Mouse (Mus musculus) hindbrain, embryonic 15.5 days (tissue): ENCODE data around the gene Map3k5. TPM values are rescaled to one million over a fixed set of nuclear protein-coding genes. Genes with fewer than 3 reads are reported as not detected.

ENCODE experiments used
- ATAC-seq: fragments of 200-750 bp; cut with Nextera tagmentation; 2 replicates; pipeline ENCODE4 v1.8.0; 2017; ENCODE audit warnings: low read depth, moderate number of reproducible peaks, moderate TSS enrichment; ENCODE audit not compliant: low FRiP score
- H3K27ac ChIP-seq: fragments of 300-500 bp; sonication (generic); replicated peaks from 2 replicates; pipeline ENCODE4 v1.5.1; 2015; ENCODE audit warnings: mild to moderate bottlenecking, inconsistent platforms
- H3K27me3 ChIP-seq: fragments of 300-500 bp; sonication (generic); 2 replicates; pipeline ENCODE4 v1.6.1; 2015; ENCODE audit warnings: control low read depth, inconsistent platforms
- H3K36me3 ChIP-seq: fragments of 300-500 bp; sonication (generic); 2 replicates; pipeline ENCODE4 v1.6.1; 2015; ENCODE audit warnings: control low read depth, inconsistent platforms
- H3K4me1 ChIP-seq: fragments of 300-500 bp; sonication (generic); replicated peaks from 2 replicates; pipeline ENCODE4 v1.6.1; 2015; ENCODE audit warnings: control low read depth, inconsistent platforms
- H3K4me2 ChIP-seq: fragments of 300-500 bp; sonication (generic); 2 replicates; pipeline ENCODE4 v1.6.1; 2015; ENCODE audit warnings: moderate library complexity, mild to moderate bottlenecking, inconsistent platforms
- H3K4me3 ChIP-seq: fragments of 300-500 bp; sonication (generic); 2 replicates; pipeline ENCODE4 v1.5.1; 2015; ENCODE audit warnings: mild to moderate bottlenecking, inconsistent platforms
- H3K9ac ChIP-seq: fragments of 300-500 bp; sonication (generic); 2 replicates; pipeline ENCODE4 v1.6.1; 2015; ENCODE audit warnings: inconsistent platforms
- H3K9me3 ChIP-seq: fragments of 300-500 bp; sonication (generic); 2 replicates; pipeline ENCODE4 v1.6.1; 2016; ENCODE audit warnings: control low read depth, inconsistent platforms
- WGBS: fragments of 180-500 bp; shearing (Covaris S2); methylation state at CpG from one replicate; pipeline ENCODE4 v1.1.7; 2015; 5-methylcytosine and 5-hydroxymethylcytosine counted together
- polyA plus RNA-seq: library from polyadenylated mRNA; unstranded; fragments of >200 nt; fragmentation: Nextera tagmentation; extraction: Ambion mirVana; gene quantifications from 2 replicates; pipeline ENCODE4 v1.2.1, GENCODE M21; 2015

Gene Map3k5
- polyA plus RNA-seq, 1 experiment from 2014 or later: 1.2 TPM

DNA sequence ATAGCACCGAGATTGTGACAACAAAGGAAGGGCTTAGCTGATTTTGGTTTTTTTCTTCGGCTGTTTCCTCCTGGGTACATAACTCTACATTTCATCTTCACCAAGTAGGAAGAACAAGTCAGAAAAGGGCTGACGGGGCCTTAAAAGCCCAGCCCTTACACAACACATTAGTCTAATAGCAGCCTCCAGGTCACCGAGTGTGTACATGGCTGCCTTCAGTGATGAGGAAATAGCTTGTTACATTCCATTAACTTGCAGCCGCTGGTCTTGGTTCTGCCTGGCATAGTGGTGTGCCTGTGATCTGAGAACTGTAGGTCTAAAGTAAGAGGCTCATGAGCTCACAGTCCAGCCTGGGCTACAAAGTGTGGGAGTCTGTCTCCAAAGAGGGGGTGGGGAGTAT is 230.5 kb downstream of the Map3k5 start:
- no peaks in the 10 kb centered on the region for H3K9me3 ChIP-seq
- H3K27ac ChIP-seq: no peak overlapping the region
- no peaks in the 10 kb centered on the region for H3K4me1 ChIP-seq
- H3K4me3 ChIP-seq: no peak overlapping the region
- ATAC-seq: no peak
- WGBS: 96% methylated on average over 5 of the region's 5 CpGs
- no peaks in the 10 kb centered on the region for H3K36me3 ChIP-seq
- H3K9ac ChIP-seq: no peak overlapping the region
- no peaks in the 10 kb centered on the region for H3K27me3 ChIP-seq
- H3K4me2 ChIP-seq: no peak overlapping the region

DNA sequence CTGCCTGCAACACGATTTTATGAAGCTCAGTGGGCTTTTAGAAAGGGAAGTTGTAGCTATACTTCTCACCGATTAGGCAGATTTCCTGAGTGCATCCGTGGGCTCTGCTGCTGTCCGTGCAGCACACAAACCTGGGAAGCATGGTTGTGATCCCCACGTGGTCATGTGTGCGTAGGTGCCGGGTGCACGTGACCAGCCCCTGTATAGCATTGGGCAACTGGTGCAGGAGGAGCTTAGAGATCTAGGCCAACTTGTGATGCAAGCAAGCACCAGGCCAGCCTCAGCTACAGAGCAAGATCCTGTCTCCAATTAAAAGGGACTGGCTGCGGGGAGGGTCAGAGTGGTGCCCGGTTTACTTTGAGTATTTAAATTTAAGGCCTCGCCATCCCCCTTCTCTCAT is 232.5 kb downstream of the Map3k5 start:
- Histone ChIP-seq H3K4me1 (peaks cover 20% of the 10 kb centered on the region), H3K4me3 (no peak overlapping the region), H3K27ac (no peak overlapping the region), H3K4me2 (no peak overlapping the region), H3K9ac (no peak overlapping the region), H3K9me3 (no peaks in the 10 kb centered on the region), H3K27me3 (no peaks in the 10 kb centered on the region), H3K36me3 (no peaks in the 10 kb centered on the region)
- 81% methylated on average over 11 of the region's 11 CpGs for WGBS
- ATAC-seq: no peak

- WGBS: 96% methylated on average over 4 of the region's 4 CpGs
- no peaks in the 10 kb centered on the region for H3K36me3 ChIP-seq
- H3K4me2 ChIP-seq: no peak overlapping the region
- H3K9me3 ChIP-seq: no peaks in the 10 kb centered on the region
- H3K4me3 ChIP-seq: no peak overlapping the region
- no peak overlapping the region for H3K27ac ChIP-seq
- ATAC-seq: no peak
- no peak overlapping the region for H3K9ac ChIP-seq
- H3K4me1 ChIP-seq: peaks cover 21% of the 10 kb centered on the region
- H3K27me3 ChIP-seq: no peaks in the 10 kb centered on the region
These were observed 233.2 kb downstream of the Map3k5 start for GRCm38 (mm10) chr10:20167467-20167866.

GRCm38 (mm10) chr10:20169182-20169674 is 235.0 kb downstream of the Map3k5 start:
- no peaks in the 10 kb centered on the region for H3K27me3 ChIP-seq
- WGBS: 89% methylated on average over 3 of the region's 3 CpGs
- H3K4me2 ChIP-seq: no peak overlapping the region

DNA sequence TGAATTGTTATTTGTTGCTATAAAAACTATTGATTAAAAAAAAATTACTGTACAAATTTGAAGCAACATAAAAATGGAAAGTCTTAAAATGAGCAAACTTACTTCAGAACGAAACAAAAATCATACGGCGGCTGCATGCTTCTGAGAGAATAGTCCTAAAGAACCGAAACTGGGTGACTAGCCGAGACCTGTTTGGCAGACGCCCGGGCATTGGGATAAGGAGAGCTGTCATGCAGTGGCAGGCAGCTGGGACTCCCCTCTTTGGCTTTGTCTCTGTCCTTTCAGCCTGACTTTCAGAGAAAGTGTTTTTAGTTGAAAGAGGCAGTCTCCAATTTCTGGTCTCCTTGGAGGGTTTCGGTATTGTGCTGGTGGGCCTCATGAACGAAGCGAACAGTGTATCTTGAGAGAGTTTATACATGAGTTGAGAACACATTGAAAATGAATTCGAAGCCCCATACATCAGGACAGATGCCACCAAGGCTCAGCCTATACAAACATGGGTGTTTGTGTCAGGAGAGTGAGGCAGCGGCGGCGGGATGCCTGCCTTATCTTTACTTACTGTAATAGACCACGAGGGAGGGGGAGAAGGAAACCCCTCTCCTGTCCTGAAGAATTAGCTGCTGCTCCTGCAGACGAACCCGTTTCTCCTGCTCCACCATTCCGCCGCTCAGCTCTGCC is 235.8 kb downstream of the Map3k5 start:
- peak overlapping the region; percentile 74 for H3K4me2 ChIP-seq
- peak overlapping the region; percentile 38 for H3K4me3 ChIP-seq
- peak overlapping the region; percentile 36 for H3K9ac ChIP-seq
- H3K27ac ChIP-seq: peak overlapping the region; percentile 58
- H3K36me3 ChIP-seq: no peaks in the 10 kb centered on the region
- H3K9me3 ChIP-seq: no peaks in the 10 kb centered on the region
- H3K4me1 ChIP-seq: peaks cover 21% of the 10 kb centered on the region
- peak; percentile 49 for ATAC-seq
- no peaks in the 10 kb centered on the region for H3K27me3 ChIP-seq
- 18% methylated on average over 19 of the region's 19 CpGs for WGBS

More at GRCm38 (mm10) chr10:20169182-20169674, 235.0 kb downstream of the Map3k5 start:
- Histone ChIP-seq H3K9ac (no peak overlapping the region), H3K4me1 (peaks cover 21% of the 10 kb centered on the region), H3K27ac (no peak overlapping the region), H3K4me3 (no peak overlapping the region), H3K36me3 (no peaks in the 10 kb centered on the region), H3K9me3 (no peaks in the 10 kb centered on the region)
- ATAC-seq: no peak

- H3K4me2 ChIP-seq: peak overlapping the region; percentile 74
- peak overlapping the region; percentile 58 for H3K27ac ChIP-seq
- 6% methylated on average over 11 of the region's 11 CpGs for WGBS
- peak overlapping the region; percentile 38 for H3K4me3 ChIP-seq
- no peaks in the 10 kb centered on the region for H3K27me3 ChIP-seq
- peaks cover 21% of the 10 kb centered on the region for H3K4me1 ChIP-seq
- ATAC-seq: peak; percentile 95
- H3K36me3 ChIP-seq: no peaks in the 10 kb centered on the region
- H3K9me3 ChIP-seq: no peaks in the 10 kb centered on the region
- peak overlapping the region; percentile 36 for H3K9ac ChIP-seq
These were observed 236.4 kb downstream of the Map3k5 start for GRCm38 (mm10) chr10:20170605-20171088.

DNA sequence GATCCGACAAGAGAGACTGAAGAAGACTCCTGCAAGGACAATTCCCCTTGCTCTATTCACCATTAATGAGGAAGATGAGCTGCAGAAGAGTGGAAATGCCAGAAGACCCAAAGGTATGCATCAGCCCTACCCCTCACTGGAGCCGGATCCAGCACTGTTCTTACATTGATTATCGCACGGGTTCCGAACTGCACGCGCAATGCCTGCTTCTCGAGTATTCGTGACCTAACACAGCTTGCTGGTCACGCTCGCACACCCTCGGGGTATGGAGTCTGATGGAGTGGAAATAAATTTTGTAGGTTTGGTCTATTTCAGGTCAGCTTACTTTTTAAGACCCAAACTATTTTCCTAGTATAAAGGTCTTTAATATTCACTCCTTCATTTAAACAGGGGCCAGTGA is 236.9 kb downstream of the Map3k5 start:
- Histone ChIP-seq H3K9me3 (no peaks in the 10 kb centered on the region), H3K27ac (peak overlapping the region; percentile 58; the same call in 1 of the 2 replicates), H3K36me3 (no peaks in the 10 kb centered on the region), H3K9ac (peak overlapping the region; percentile 36), H3K27me3 (no peaks in the 10 kb centered on the region), H3K4me3 (peak overlapping the region; percentile 38), H3K4me1 (peaks cover 21% of the 10 kb centered on the region), H3K4me2 (peak overlapping the region; percentile 74)
- 36% methylated on average over 12 of the region's 12 CpGs for WGBS
- peak; percentile 31; the same call in 1 of the 2 replicates for ATAC-seq

DNA sequence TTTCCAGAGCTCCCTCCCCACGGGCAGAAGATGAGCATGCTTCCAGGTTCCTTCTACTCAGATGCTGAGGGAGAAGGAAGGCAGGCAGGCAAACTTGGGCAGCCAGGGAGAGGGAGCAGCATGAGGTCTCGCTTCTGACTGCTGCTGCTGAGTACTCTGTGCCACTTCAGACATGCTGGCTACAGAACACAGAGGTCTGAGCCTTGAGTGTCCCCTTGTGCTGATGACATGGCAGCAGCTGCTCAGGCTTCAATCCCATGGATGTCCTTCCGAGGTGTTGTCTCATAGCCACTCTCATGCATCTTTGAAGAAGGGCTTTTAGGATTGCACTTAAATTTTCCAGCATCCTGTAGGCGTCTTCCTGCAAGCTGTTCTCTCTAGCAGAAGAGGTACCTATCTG is 237.5 kb downstream of the Map3k5 start:
- Histone ChIP-seq H3K4me1 (peaks cover 21% of the 10 kb centered on the region), H3K9ac (no peak overlapping the region), H3K27me3 (no peaks in the 10 kb centered on the region), H3K27ac (no peak overlapping the region), H3K36me3 (no peaks in the 10 kb centered on the region), H3K9me3 (no peaks in the 10 kb centered on the region), H3K4me2 (peak overlapping the region; percentile 74), H3K4me3 (no peak overlapping the region)
- WGBS: 51% methylated on average over 4 of the region's 4 CpGs
- no peak for ATAC-seq

DNA sequence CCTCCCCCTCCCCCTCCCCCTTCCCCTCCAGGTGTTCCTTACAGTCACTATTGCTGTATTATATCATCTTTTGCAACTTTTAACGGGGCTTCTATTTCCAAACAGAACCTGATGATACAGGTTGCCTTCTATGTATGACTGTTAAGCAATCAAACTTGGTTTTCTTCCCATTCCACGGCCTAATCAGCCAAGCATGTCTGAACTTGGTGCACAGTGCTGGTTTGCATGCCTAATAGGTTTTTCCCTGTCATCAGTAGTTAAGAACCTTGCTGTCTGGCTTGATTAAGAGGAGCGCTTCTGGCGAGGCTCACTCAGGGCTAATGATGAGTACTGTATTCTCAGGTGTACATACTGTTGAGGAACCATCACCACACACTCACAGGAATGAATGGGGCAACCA is 239.5 kb downstream of the Map3k5 start:
- no peaks in the 10 kb centered on the region for H3K9me3 ChIP-seq
- no peaks in the 10 kb centered on the region for H3K36me3 ChIP-seq
- no peaks in the 10 kb centered on the region for H3K27me3 ChIP-seq
- 81% methylated on average over 4 of the region's 4 CpGs for WGBS
- H3K4me3 ChIP-seq: no peak overlapping the region
- no peak overlapping the region for H3K9ac ChIP-seq
- peaks cover 21% of the 10 kb centered on the region for H3K4me1 ChIP-seq
- H3K27ac ChIP-seq: no peak overlapping the region
- no peak for ATAC-seq
- no peak overlapping the region for H3K4me2 ChIP-seq

- no peak overlapping the region for H3K4me2 ChIP-seq
- H3K4me1 ChIP-seq: peaks cover 9% of the 10 kb centered on the region; the same call in 1 of the 2 replicates
- no peaks in the 10 kb centered on the region for H3K9me3 ChIP-seq
- no peak overlapping the region for H3K27ac ChIP-seq
- no peak overlapping the region for H3K4me3 ChIP-seq
- no peak for ATAC-seq
- H3K9ac ChIP-seq: no peak overlapping the region
- H3K27me3 ChIP-seq: no peaks in the 10 kb centered on the region
- no peaks in the 10 kb centered on the region for H3K36me3 ChIP-seq
- WGBS: 66% methylated on average over 7 of the region's 7 CpGs
These were observed 241.8 kb downstream of the Map3k5 start for GRCm38 (mm10) chr10:20176054-20176453.

- Histone ChIP-seq H3K36me3 (no peaks in the 10 kb centered on the region), H3K4me2 (no peak overlapping the region), H3K9me3 (no peaks in the 10 kb centered on the region), H3K4me1 (peaks cover 9% of the 10 kb centered on the region), H3K4me3 (no peak overlapping the region), H3K27ac (no peak overlapping the region), H3K9ac (no peak overlapping the region), H3K27me3 (no peaks in the 10 kb centered on the region)
- ATAC-seq: no peak
- 51% methylated on average over 12 of the region's 12 CpGs for WGBS
These were observed 244.7 kb downstream of the Map3k5 start for GRCm38 (mm10) chr10:20178807-20179605.

DNA sequence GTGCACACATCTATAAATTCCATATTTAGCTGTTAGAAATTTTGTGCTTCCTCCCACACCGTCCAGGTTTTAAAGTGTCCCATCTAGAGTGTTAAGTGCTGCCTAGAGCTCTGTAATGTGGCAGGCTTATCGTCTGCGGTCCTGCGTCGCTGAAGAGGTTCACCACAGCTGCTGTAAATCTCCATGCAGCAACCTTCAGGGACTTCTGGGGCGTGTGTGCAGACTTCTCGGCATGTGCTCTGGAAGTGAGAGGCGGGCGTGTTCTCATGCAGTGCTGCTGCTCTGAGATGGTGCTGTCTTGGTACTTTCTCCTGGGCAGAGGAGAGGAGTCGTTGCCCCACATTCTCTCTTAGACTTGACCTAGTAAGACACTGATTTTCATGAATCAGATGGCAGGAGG is 246.9 kb downstream of the Map3k5 start:
- Histone ChIP-seq H3K27me3 (no peaks in the 10 kb centered on the region), H3K4me1 (peaks cover 9% of the 10 kb centered on the region), H3K9me3 (no peaks in the 10 kb centered on the region), H3K4me2 (no peak overlapping the region), H3K4me3 (no peak overlapping the region), H3K9ac (no peak overlapping the region), H3K27ac (no peak overlapping the region), H3K36me3 (no peaks in the 10 kb centered on the region)
- 59% methylated on average over 10 of the region's 10 CpGs for WGBS
- ATAC-seq: no peak
